Mouse (Mus musculus): ENCODE measurements around the gene Plrg1.

Gene Plrg1

GRCm38 (mm10) chr3:83055281-83056038 lies at the start of gene Plrg1:
TSS of gene Plrg1 (plus strand) at chr3:83055522.
- peak; percentile 98 for DNase-seq (ENCODE audit: low read depth, low spot score)

DNA sequence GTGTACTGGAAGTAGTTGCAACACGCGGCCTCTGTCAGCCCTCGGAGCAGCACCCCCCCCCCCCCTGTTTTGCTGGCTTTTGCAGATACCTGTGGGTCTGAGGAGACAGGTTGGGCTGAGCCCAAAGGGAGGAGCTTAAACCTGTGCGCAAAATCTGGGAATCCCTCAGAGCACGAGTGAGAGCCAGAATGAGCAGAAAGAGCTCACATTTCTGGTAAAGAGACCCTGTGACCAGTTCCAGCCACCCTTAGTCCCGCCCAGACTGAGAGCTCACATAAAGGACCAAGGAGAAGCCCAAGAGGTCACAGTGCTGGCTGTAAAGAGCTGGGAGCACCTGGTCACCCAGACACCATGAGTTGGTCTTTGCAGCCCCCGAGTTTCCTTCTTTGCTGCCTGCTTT lies 47.8 kb upstream of the Plrg1 start, which contains the start of gene Fgg:
Fgg (plus strand) TSS at position 168 of the 400 bp plus-strand sequence.
- DNase-seq (ENCODE audit: low read depth, low spot score): no peak

DNA sequence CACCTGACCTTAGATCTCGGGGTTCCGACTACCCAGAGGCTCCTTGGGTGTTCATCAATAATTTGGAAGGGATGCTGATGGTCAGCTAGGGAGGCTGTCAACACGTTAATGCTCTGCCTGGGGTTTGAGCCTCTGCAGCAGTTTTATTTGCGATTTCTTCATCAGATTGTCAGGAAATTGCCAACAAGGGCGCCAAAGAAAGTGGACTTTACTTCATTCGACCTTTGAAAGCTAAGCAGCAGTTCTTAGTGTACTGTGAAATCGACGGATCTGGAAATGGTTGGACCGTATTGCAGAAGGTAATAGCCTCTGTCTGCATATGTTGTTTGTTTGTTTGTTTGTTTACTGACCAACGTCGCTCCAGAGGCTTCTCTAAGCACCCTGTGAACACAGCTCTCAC lies 45.0 kb upstream of the Plrg1 start:
- no peak for DNase-seq (ENCODE audit: low read depth, low spot score)

DNA sequence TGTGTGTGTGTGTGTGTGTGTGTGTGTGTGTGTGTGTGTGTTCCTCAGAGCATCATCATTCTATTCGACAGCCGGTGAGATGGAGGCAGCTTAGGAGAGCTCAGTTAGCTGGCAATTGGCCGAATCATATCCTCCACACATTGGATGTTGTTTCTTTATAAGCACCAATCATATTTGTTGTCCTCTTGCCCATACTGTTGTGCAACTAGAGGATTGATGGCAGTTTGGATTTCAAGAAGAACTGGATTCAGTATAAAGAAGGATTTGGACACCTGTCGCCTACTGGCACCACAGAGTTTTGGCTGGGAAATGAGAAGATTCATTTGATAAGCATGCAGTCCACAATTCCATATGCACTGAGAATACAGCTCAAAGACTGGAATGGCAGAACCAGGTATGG lies 44.2 kb upstream of the Plrg1 start:
- DNase-seq (ENCODE audit: low read depth, low spot score): no peak

DNA sequence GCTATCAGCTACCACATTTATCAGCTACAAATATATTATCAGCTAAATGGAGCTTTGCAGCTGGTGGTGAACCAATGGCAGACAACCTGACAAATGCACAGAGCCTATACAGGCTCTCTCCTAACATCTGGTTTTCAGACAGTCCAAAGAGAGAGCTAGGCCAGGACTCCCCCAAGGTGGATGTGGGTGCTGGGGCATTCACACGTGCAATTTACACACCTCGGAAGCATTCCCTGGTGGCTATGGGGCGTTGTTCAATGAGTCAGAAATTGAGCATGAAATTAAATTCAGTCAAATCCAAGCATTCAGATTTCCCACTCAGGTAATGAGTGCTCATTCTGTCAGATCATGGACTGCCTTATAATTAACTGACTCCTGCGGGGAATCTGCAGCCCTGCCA lies 43.8 kb upstream of the Plrg1 start:
- no peak for DNase-seq (ENCODE audit: low read depth, low spot score)

DNA sequence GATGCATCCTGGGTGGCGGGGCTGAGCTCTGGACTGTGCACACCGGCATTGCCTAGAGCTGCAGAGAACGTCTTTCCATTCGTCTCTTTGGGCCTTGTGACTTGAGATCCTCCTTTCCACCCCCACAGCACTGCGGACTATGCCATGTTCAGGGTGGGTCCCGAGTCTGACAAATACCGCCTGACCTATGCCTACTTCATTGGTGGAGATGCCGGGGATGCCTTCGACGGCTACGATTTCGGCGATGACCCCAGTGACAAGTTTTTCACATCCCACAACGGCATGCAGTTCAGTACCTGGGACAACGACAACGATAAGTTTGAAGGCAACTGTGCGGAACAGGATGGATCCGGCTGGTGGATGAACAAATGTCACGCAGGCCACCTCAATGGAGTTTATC lies 42.7 kb upstream of the Plrg1 start:
- no peak for DNase-seq (ENCODE audit: low read depth, low spot score)

- DNase-seq (ENCODE audit: low read depth, low spot score): no peak
Observed at GRCm38 (mm10) chr3:83013951-83014350, 41.4 kb upstream of the Plrg1 start.

- no peak for DNase-seq (ENCODE audit: low read depth, low spot score)
Observed at GRCm38 (mm10) chr3:83016236-83016635, 39.1 kb upstream of the Plrg1 start.

DNA sequence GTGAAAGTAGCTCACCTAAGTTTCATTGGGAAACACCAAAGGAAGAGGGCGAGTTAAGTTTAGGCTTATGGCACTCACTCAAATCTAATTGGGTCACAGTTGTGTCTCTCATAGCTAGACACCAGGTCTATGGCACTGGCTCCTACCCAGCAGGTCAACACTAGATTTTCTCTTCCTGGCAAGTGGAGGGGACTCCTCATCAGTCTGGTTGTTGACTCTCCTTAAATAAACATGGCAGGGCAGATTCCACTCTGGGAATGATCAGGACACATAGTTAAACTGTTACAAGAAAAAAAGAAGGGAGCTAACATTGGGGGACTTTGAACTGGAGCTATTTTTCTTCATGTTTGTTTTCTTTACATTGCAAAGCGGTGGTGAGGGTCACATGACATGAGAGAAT lies 34.9 kb upstream of the Plrg1 start:
- DNase-seq (ENCODE audit: low read depth, low spot score): no peak

DNA sequence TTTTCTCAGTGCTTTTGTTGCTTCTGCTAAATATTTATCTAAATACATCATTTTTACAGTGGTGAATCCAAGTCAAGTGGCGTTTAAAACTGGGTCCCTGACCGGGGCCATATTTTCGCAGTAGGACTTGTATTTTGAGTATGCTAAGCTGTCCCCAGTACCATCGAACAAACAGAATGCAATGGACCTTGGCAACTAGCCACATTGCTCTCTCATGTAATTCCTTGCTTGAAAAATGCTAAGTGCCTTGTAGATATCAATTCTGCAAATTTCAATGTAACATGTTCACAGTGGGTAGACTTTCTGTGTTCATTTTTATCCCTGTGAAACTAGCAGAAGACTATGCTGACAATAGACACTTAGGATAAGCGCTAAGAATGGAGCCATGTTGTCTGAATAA lies 34.1 kb upstream of the Plrg1 start:
- DNase-seq (ENCODE audit: low read depth, low spot score): no peak

DNA sequence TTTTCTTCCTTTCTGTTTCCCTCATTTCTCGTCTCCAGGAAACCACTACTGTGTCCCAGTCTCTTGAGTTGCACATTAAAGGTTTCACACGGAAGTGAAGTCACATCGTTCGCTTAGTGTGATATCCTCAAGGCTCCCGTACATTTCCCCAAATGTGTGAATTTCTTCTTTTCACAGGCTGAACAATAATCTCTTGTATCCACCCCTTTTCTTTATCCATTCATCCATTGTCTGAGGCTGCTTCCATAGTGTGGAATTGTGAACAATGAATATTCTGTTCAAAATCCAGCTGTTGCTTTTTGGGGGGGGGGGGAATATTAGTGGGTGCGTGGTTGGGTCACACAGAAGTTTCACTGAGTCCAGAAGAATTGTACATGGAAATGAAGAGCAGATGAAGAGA lies 30.3 kb upstream of the Plrg1 start:
- no peak for DNase-seq (ENCODE audit: low read depth, low spot score)

GRCm38 (mm10) chr3:83025475-83026301 lies 29.6 kb upstream of the Plrg1 start, which contains the start of gene Fga:
TSS of gene Fga (plus strand) at chr3:83026076.
- DNase-seq (ENCODE audit: low read depth, low spot score): no peak

DNA sequence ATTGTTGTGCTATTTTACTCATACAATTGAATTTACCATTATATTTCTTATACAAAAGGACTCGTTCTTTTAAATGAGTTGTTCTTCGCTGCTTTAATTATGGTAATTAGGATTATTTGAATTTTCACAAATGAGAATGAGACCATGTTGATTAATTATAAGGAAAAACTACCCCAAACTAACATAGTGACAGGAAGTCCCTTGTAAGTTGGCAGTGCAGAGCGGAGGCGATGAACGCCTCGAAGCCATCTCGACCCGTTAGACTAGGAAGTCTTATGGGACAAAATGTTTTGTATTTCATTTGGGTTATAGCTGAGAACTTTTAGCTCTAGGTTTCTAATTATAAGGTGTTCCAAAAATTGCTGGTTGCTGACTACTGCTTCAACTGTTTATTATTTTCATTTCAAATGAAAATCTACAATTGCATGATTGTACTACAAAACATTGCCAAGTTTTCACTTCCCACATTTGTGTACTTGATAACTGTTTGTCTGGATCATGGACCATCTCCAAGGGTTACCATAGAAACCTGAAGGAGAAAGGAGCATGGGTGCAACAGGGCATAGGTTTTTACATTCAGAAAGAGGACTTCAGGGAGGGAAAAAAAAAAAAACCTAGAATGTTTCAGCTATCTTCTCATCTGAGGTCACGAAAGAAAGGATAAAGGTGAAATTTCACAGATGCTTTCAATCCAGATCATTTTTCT lies 27.6 kb upstream of the Plrg1 start:
- DNase-seq (ENCODE audit: low read depth, low spot score): no peak

DNA sequence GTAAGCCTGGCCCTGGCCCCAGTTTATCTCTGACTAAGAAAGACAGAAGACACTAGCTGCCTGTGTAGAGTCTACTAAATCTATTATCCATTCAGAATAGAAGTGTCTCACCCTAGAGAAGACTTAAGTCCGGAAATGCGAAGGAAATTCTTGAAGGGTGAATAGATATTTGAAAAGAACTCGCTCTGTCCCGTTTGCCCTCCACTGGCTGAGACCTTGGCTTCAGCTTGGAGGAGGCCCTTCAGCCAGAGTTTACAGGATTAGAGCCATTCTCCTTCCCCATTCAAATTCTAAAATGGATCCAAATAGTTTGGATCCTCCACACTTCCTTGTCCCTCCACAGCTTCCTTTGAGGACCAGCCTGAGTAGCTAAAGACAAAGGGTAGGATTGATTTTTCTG lies 25.0 kb upstream of the Plrg1 start:
- DNase-seq (ENCODE audit: low read depth, low spot score): no peak

DNA sequence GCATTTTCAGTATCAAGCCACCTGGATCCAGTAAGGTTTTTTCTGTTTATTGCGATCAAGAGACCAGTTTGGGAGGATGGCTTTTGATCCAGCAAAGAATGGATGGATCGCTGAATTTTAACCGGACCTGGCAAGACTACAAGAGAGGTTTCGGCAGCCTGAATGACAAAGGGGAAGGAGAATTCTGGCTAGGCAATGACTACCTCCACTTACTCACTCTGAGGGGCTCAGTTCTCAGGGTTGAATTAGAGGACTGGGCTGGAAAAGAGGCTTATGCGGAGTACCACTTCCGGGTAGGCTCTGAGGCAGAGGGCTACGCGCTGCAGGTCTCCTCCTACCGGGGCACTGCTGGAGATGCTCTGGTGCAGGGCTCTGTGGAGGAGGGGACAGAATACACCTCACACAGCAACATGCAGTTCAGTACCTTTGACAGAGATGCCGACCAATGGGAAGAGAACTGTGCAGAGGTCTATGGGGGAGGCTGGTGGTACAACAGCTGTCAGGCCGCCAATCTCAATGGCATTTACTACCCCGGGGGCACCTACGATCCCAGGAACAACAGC lies 22.5 kb upstream of the Plrg1 start:
- no peak for DNase-seq (ENCODE audit: low read depth, low spot score)

DNA sequence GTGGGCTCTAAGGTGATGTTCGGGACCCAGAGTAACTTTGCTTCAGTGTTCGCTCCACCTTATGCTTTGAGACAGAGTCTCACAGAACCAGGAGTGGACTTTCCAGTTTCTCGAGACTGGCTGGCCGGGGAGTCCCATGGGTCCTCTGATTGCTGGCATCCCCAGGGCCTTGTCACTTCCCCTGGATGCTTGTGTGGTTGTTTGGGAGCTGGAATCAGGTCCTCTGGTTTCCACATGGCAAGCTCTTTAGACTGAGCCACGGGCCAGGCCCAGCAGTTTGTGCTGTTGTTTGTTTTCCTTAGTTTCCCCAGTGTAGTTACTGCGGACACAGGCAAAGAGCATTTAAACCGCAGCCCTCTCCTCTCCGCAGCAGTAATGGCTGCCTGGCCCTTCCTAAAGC lies 21.5 kb upstream of the Plrg1 start:
- DNase-seq (ENCODE audit: low read depth, low spot score): no peak

GRCm38 (mm10) chr3:83038865-83039264 lies 16.5 kb upstream of the Plrg1 start:
- DNase-seq (ENCODE audit: low read depth, low spot score): no peak

GRCm38 (mm10) chr3:83039666-83040065 lies 15.7 kb upstream of the Plrg1 start:
- DNase-seq (ENCODE audit: low read depth, low spot score): no peak

- DNase-seq (ENCODE audit: low read depth, low spot score): no peak
Observed at GRCm38 (mm10) chr3:83042451-83042850, 12.9 kb upstream of the Plrg1 start.

DNA sequence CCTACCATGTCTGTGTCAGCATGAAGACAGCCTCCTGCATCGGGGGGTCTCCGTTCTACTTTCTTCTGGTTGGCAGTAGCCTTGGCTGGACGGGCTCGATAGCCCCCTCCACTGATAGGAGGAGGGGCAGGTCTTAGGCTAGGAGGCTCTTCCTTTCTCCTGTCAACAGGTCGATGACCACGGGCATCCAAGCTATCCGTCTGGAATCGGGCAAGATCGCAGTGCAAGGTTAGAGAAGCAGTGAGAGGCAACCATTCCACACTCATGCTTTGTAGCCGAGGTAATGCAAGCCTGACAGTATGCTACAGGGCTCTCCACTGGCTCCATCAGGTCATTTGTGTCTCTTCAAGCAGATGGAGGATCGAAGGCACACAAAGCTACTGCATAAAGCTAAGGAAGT lies 8.7 kb upstream of the Plrg1 start:
- DNase-seq (ENCODE audit: low read depth, low spot score): no peak

DNA sequence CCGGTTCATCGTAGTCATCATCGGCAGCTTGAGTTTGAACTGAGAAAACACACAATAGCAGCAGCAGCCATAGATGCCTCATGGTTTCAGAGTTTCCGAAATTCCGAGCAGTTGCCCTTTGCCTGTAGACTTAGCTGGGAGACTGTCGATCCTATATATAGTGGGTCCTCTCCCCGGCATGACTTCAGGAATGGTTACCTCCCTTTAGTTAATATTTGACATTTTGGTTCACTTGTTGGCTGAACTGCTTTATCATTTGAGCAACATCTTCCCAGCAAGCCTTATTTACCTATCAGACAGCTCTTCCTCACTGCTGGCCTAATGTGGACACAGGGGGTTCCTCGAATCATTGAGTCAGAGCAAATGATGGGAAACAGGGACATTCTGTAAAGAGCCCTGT lies 5.6 kb upstream of the Plrg1 start, which contains the start of gene Fgb:
Fgb (minus strand) TSS at position 184 of the 400 bp plus-strand sequence.
- DNase-seq (ENCODE audit: low read depth, low spot score): no peak

DNA sequence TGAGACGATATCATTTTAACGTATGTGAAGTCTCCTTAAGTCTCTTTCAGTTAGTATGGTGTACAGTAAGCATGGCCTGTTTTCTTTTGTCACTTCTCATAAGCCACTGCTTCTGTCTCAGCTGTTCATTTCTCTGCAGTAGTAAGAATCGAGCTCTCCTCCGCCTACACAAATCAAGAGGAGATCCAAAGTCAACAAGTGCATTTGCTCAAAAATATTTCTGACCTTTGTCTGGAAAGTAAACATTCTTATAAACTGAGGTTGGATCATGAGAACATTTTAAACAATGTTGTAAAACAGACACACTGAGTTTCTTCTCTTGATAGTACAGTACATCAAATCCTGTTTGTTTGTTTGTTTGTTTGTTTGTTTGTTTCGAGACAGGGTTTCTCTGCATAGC lies 4.7 kb upstream of the Plrg1 start:
- no peak for DNase-seq (ENCODE audit: low read depth, low spot score)

Data from CD4-positive helper T cell, adult 2 months (primary cell).